Mouse (Mus musculus) embryonic facial prominence, embryonic 13.5 days (tissue): ENCODE measurements around the gene 4931422A03Rik. TPM values are rescaled to one million over a fixed set of nuclear protein-coding genes. Genes with fewer than 3 reads are reported as not detected.
"Not testable (repeated sequence)": the region's sequence is repeated elsewhere in the genome, so short reads cannot be mapped to it uniquely, and the experiment has no call there.

Experiments used
- ATAC-seq: fragments of 200-750 bp; cut with Nextera tagmentation; 2 replicates; pipeline ENCODE4 v1.8.0; 2017; ENCODE audit warnings: low read depth; ENCODE audit not compliant: insufficient number of reproducible peaks, insufficient read depth, low FRiP score, low TSS enrichment
- H3K27ac ChIP-seq: fragments of 300-500 bp; sonication (generic); 2 replicates; pipeline ENCODE4 v1.5.1; 2015; ENCODE audit warnings: moderate library complexity, mild to moderate bottlenecking, inconsistent platforms
- H3K27me3 ChIP-seq: fragments of 300-500 bp; sonication (generic); 2 replicates; pipeline ENCODE4 v1.6.1; 2015; ENCODE audit warnings: mild to moderate bottlenecking, inconsistent platforms
- H3K36me3 ChIP-seq: fragments of 300-500 bp; sonication (generic); 2 replicates; pipeline ENCODE4 v1.6.1; 2015; ENCODE audit warnings: mild to moderate bottlenecking, inconsistent platforms
- H3K4me1 ChIP-seq: fragments of 300-500 bp; sonication (generic); 2 replicates; pipeline ENCODE4 v1.6.1; 2015; ENCODE audit warnings: inconsistent platforms
- H3K4me2 ChIP-seq: fragments of 300-500 bp; sonication (generic); 2 replicates; pipeline ENCODE4 v1.6.1; 2015; ENCODE audit warnings: moderate library complexity, mild to moderate bottlenecking, inconsistent platforms
- H3K4me3 ChIP-seq: fragments of 300-500 bp; sonication (generic); 2 replicates; pipeline ENCODE4 v1.5.1; 2015; ENCODE audit warnings: mild to moderate bottlenecking, inconsistent platforms
- H3K9ac ChIP-seq: fragments of 300-500 bp; sonication (generic); 2 replicates; pipeline ENCODE4 v1.6.1; 2015; ENCODE audit warnings: mild to moderate bottlenecking, inconsistent platforms
- H3K9me3 ChIP-seq: fragments of 300-500 bp; sonication (generic); 2 replicates; pipeline ENCODE4 v1.6.1; 2016; ENCODE audit warnings: inconsistent platforms
- WGBS: fragments of 180-500 bp; shearing (Covaris S2); methylation state at CpG from one replicate; pipeline ENCODE4 v1.1.7; 2015; ENCODE audit warnings: mixed read lengths; 5-methylcytosine and 5-hydroxymethylcytosine counted together
- polyA plus RNA-seq: library from polyadenylated mRNA; unstranded; fragments of >200 nt; fragmentation: Nextera tagmentation; extraction: Ambion mirVana; gene quantifications from 2 replicates; pipeline ENCODE4 v1.2.1, GENCODE M21; 2015

The 4931422A03Rik gene
- 2.9 and 3.1 TPM in 2 replicates for polyA plus RNA-seq

DNA sequence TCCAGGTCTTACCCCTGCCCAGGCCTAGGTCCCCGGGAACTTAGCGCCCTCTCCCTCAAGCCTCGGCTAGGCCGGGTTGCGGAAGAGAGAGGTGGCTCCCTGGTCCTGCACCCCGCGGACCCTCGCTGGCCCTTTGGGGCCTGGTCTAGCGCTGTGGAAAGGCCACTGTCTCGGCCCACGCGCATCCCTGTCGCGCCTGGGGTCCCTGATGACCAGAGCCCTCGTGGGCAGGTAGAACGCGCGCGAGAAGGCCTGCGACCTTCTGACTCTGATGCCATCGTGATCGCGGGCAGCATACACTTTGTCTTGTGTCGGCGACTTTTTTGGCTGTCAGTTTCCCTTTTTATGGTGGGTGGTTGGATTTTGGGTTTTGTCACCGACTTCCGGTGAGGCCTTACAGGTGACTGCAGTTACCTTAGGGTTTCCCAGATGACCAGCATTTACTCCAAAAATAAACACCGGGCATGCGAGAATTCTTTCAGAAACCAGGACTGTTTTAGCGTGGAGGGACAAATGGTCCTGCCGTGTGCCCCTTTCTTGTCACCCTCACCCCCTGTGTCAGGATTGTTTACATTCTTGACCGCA lies at the start of gene 4931422A03Rik:
4931422A03Rik (minus strand) TSS at position 223 of the 585 bp plus-strand sequence.
- WGBS, result 2% methylated on average over 32 of the region's 32 CpGs
- Histone ChIP-seq H3K4me3 (peak within 1 kb of the TSS; percentile 98), H3K27ac (peak within 1 kb of the TSS; percentile 39; the same call in 1 of the 2 replicates), H3K9ac (peak within 1 kb of the TSS; percentile 98), H3K27me3 (no peaks in the 10 kb centered on the region), H3K9me3 (no peaks in the 10 kb centered on the region), H3K4me1 (peaks cover 14% of the 10 kb centered on the region), H3K4me2 (peak within 1 kb of the TSS; percentile 70), H3K36me3 (peaks cover 9% of the 10 kb centered on the region)
- ATAC-seq, result peak; percentile 63

DNA sequence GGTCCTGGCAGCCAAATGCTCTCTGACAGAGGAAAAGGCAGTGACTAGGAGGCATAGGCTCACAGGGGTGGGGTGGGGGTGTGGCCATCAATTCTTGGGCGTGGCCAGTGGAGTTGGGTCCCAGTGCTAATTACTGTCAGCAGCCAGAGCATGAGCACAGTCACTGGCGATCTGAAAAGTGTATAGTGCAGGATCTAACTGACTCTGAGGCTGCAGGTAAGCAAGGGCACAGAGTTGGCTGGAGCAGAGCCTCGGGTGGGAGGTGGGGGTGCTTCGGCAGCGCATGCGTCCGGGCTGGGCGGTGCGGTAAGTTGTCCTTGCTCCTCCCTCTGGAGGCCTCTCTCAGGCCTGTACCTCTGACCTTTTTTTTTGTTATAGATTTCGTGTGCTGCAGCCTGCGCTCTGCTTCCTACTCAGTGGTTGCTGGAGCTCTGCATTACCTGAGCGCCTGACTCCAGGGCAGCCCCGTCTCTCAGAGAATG lies 41.6 kb upstream of the 4931422A03Rik start, which contains the start of gene Cd59b:
Cd59b (plus strand) TSS at position 146 of the 482 bp plus-strand sequence.
- peak within 1 kb of the TSS; percentile 65 for H3K9ac ChIP-seq
- peak within 1 kb of the TSS; percentile 64 for H3K27ac ChIP-seq
- peaks cover 6% of the 10 kb centered on the region; the same call in 1 of the 2 replicates for H3K36me3 ChIP-seq
- peak within 1 kb of the TSS; percentile 46 for H3K4me3 ChIP-seq
- peak; percentile 84 for ATAC-seq
- peak within 1 kb of the TSS; percentile 62 for H3K4me2 ChIP-seq
- WGBS, result 5% methylated on average over 13 of the region's 13 CpGs
- H3K27me3 ChIP-seq, result no peaks in the 10 kb centered on the region
- peaks cover 10% of the 10 kb centered on the region; the same call in 1 of the 2 replicates for H3K4me1 ChIP-seq
- 0 out of 2 replicates have a peak, but pooled peaks cover 6% of the 10 kb centered on the region for H3K9me3 ChIP-seq

DNA sequence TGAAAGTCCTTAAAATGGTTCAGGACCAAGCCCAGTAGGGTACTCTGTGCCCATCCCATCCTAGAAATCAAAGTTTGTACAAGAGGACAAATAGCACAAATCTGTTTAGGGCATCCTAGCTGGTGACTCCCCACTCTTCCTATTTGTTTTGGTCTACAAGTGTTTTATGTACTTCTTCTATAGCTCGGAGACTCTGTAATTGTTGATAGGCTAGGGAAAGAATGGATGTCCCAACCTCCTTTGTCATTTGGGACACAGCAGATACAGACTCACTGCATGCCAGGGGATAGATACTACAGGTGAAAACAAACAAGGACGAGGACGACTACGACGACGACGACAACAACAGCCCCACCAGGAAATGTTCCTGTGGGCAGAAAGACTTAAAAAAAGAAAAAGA lies 40.3 kb upstream of the 4931422A03Rik start, which contains the start of gene Gm10799:
Gm10799 (minus strand) TSS at position 101 of the 400 bp plus-strand sequence.
- not testable (repeated sequence) for H3K4me2 ChIP-seq, H3K9me3 ChIP-seq, H3K27me3 ChIP-seq, H3K9ac ChIP-seq, ATAC-seq, H3K36me3 ChIP-seq, H3K4me1 ChIP-seq, H3K4me3 ChIP-seq, H3K27ac ChIP-seq
- 88% methylated on average over 7 of the region's 7 CpGs for WGBS

DNA sequence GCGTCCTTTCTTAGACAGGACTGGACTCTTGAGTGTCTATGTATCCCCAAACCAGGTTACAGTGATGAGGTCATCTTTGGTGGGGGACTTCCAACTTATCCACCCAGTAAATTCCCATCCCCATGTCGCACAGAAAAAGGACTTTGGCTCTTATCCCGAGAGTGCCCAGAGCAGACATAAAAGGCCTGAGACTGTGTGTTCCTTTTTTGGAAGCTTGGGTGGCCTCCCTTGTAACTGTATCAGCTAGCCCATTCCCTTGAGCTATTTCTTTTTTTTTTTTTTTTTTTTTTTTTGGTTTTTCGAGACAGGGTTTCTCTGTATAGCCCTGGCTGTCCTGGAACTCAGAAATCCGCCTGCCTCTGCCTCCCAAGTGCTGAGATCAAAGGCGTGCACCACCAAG lies 37.4 kb upstream of the 4931422A03Rik start, which contains the start of gene Gm10912:
Gm10912 (plus strand) TSS at position 301 of the 400 bp plus-strand sequence.
- ATAC-seq, H3K27ac ChIP-seq, H3K4me1 ChIP-seq, H3K4me3 ChIP-seq, H3K9me3 ChIP-seq, H3K9ac ChIP-seq, H3K27me3 ChIP-seq, H3K4me2 ChIP-seq: not testable (repeated sequence)
- WGBS, result 85% methylated on average over 6 of the region's 6 CpGs
- peaks cover 13% of the 10 kb centered on the region for H3K36me3 ChIP-seq

DNA sequence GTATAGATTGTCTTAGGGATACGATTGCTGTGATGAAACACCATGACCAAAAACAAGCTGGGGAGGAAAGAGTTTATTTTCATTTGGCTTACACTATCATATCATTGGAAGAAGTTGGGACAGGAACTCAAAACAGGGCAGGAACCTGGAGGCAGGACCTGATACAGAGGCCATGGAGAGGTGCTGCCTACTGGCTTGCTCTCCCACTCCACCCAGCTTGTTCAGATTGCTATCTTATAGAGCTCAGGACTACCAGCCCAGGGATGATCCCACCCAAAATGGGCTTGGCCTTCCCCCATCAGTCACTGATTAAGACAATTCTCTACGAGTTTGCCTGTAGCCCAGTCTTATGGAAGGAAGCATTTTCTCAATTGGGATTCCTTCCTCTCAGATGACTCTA lies 36.0 kb upstream of the 4931422A03Rik start:
- WGBS, result 91% methylated on average over 2 of the region's 2 CpGs

GRCm38 (mm10) chr2:104062665-104063064 lies 34.5 kb upstream of the 4931422A03Rik start:
- Histone ChIP-seq H3K4me3 (no peak overlapping the region), H3K9me3 (no peaks in the 10 kb centered on the region), H3K27me3 (no peaks in the 10 kb centered on the region), H3K27ac (no peak overlapping the region), H3K36me3 (peaks cover 21% of the 10 kb centered on the region), H3K4me1 (no peaks in the 10 kb centered on the region), H3K9ac (no peak overlapping the region), H3K4me2 (no peak overlapping the region)
- no peak for ATAC-seq

More for the DNA sequence above, 36.0 kb upstream of the 4931422A03Rik start:
- Histone ChIP-seq H3K27me3 (no peaks in the 10 kb centered on the region), H3K9me3 (no peaks in the 10 kb centered on the region), H3K9ac (no peak overlapping the region), H3K4me2 (no peak overlapping the region), H3K4me1 (no peaks in the 10 kb centered on the region), H3K27ac (no peak overlapping the region), H3K36me3 (peaks cover 13% of the 10 kb centered on the region), H3K4me3 (no peak overlapping the region)
- no peak for ATAC-seq

- H3K4me1 ChIP-seq, result no peaks in the 10 kb centered on the region
- H3K9ac ChIP-seq, result no peak overlapping the region
- no peak overlapping the region for H3K4me2 ChIP-seq
- ATAC-seq, result no peak
- no peaks in the 10 kb centered on the region for H3K9me3 ChIP-seq
- no peak overlapping the region for H3K27ac ChIP-seq
- 94% methylated on average over 6 of the region's 6 CpGs for WGBS
- H3K36me3 ChIP-seq, result peaks cover 21% of the 10 kb centered on the region
- no peak overlapping the region for H3K4me3 ChIP-seq
- no peaks in the 10 kb centered on the region for H3K27me3 ChIP-seq
These were observed 32.8 kb upstream of the 4931422A03Rik start for GRCm38 (mm10) chr2:104060996-104061395.

GRCm38 (mm10) chr2:104059786-104060185 lies 31.6 kb upstream of the 4931422A03Rik start:
- H3K9ac ChIP-seq, result no peak overlapping the region
- H3K9me3 ChIP-seq, result no peaks in the 10 kb centered on the region
- no peaks in the 10 kb centered on the region for H3K4me1 ChIP-seq
- peaks cover 30% of the 10 kb centered on the region for H3K36me3 ChIP-seq
- no peak overlapping the region for H3K4me2 ChIP-seq
- H3K4me3 ChIP-seq, result no peak overlapping the region
- WGBS, result 72% methylated on average over 10 of the region's 10 CpGs
- H3K27ac ChIP-seq, result no peak overlapping the region
- no peak for ATAC-seq
- H3K27me3 ChIP-seq, result no peaks in the 10 kb centered on the region

DNA sequence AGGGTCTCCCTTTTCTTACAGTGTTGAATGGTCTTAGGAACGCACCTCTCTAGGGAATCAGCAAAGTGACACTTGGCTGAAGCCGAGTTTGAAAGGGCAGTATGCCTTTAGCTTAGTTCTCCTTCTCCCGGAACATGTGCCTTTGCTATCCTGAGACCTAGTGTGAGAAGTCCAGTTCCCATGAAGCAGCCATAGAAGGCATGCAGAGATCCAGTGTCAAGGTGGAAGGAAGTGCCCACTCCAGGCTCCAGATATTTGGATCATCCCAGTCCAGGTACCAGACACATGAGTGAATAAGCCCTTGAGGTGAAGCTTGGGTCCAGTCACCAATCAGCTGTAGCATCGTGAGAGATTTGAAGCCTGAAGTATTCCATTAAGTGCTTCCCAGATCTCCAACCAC lies 30.8 kb upstream of the 4931422A03Rik start:
- no peaks in the 10 kb centered on the region for H3K9me3 ChIP-seq
- no peak overlapping the region for H3K4me3 ChIP-seq
- H3K27ac ChIP-seq, result no peak overlapping the region
- H3K27me3 ChIP-seq, result no peaks in the 10 kb centered on the region
- no peak for ATAC-seq
- H3K4me1 ChIP-seq, result no peaks in the 10 kb centered on the region
- WGBS, result 92% methylated on average over 4 of the region's 4 CpGs
- H3K9ac ChIP-seq, result no peak overlapping the region
- H3K4me2 ChIP-seq, result no peak overlapping the region
- peaks cover 38% of the 10 kb centered on the region for H3K36me3 ChIP-seq

GRCm38 (mm10) chr2:104058381-104058780 lies 30.2 kb upstream of the 4931422A03Rik start:
- H3K4me2 ChIP-seq, result no peak overlapping the region
- WGBS, result 79% methylated on average over 1 of the region's 1 CpGs
- no peak for ATAC-seq
- H3K27ac ChIP-seq, result no peak overlapping the region
- H3K9ac ChIP-seq, result no peak overlapping the region
- peaks cover 42% of the 10 kb centered on the region for H3K36me3 ChIP-seq
- H3K4me1 ChIP-seq, result no peaks in the 10 kb centered on the region
- H3K27me3 ChIP-seq, result no peaks in the 10 kb centered on the region
- no peaks in the 10 kb centered on the region for H3K9me3 ChIP-seq
- no peak overlapping the region for H3K4me3 ChIP-seq

DNA sequence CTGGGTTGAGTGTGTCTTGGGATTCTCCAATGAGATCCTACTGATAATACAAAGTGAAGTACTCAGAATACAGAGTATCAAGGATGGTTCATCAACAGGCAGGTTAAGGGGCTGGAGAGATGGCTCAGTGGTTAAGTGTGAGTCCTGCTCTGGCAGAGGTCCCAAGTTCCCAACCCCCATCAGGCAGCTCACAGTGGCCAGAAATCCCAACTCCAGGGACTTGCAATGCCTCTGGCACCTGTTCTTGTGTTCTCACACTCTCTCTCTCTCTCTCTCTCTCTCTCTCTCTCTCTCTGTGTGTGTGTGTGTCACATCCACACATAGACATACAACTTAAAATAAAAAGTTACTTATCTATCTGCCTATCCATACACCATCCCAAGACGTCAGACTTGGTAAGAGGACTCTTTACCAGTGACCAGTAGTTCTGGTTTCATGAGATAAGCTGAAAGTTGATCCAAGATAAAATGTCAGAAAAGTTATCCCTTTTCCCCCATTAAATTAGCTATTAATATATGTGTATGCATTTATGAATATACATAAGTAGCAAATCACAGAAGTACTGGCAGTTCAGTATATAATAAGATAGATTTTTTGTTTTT lies 16.4 kb upstream of the 4931422A03Rik start:
- H3K4me3 ChIP-seq, result no peak overlapping the region
- H3K9me3 ChIP-seq, result no peaks in the 10 kb centered on the region
- H3K27me3 ChIP-seq, result no peaks in the 10 kb centered on the region
- H3K9ac ChIP-seq, result no peak overlapping the region
- no peak for ATAC-seq
- H3K36me3 ChIP-seq, result peaks cover 34% of the 10 kb centered on the region
- no peak overlapping the region for H3K27ac ChIP-seq
- WGBS, result 62% methylated on average over 1 of the region's 1 CpGs
- H3K4me2 ChIP-seq, result no peak overlapping the region
- no peaks in the 10 kb centered on the region for H3K4me1 ChIP-seq
